Mouse (Mus musculus) neural tube, embryonic 12.5 days (tissue): Measurements from ENCODE around the gene Fam186a. TPM values are rescaled to one million over a fixed set of nuclear protein-coding genes. Genes with fewer than 3 reads are reported as not detected.
"Not testable (repeated sequence)": the region's sequence is repeated elsewhere in the genome, so short reads cannot be mapped to it uniquely, and the experiment has no call there.

Experiments used
- ATAC-seq: fragments of 200-750 bp; cut with Nextera tagmentation; 2 replicates; pipeline ENCODE4 v1.8.0; 2017; ENCODE audit warnings: low read depth, mild to moderate bottlenecking, moderate TSS enrichment, moderate library complexity; ENCODE audit not compliant: low FRiP score
- H3K27ac ChIP-seq: fragments of 300-500 bp; sonication (generic); 2 replicates; pipeline ENCODE4 v1.5.1; 2016
- H3K27me3 ChIP-seq: fragments of 300-500 bp; sonication (generic); replicated peaks from 2 replicates; pipeline ENCODE4 v1.6.1; 2016; ENCODE audit warnings: mild to moderate bottlenecking
- H3K36me3 ChIP-seq: fragments of 300-500 bp; sonication (generic); 2 replicates; pipeline ENCODE4 v1.6.1; 2016; ENCODE audit warnings: mild to moderate bottlenecking
- H3K4me1 ChIP-seq: fragments of 300-500 bp; sonication (generic); 2 replicates; pipeline ENCODE4 v1.6.1; 2016
- H3K4me2 ChIP-seq: fragments of 300-500 bp; sonication (generic); replicated peaks from 2 replicates; pipeline ENCODE4 v1.6.1; 2016; ENCODE audit warnings: mild to moderate bottlenecking
- H3K4me3 ChIP-seq: fragments of 300-500 bp; sonication (generic); 2 replicates; pipeline ENCODE4 v1.5.1; 2016
- H3K9ac ChIP-seq: fragments of 300-500 bp; sonication (generic); 2 replicates; pipeline ENCODE4 v1.6.1; 2016; ENCODE audit warnings: mild to moderate bottlenecking
- H3K9me3 ChIP-seq: fragments of 300-500 bp; sonication (generic); 2 replicates; pipeline ENCODE4 v1.6.1; 2016; ENCODE audit warnings: mild to moderate bottlenecking
- WGBS: fragments of 180-500 bp; shearing (Covaris S2); methylation state at CpG from one replicate; pipeline ENCODE4 v1.1.7; 2016; 5-methylcytosine and 5-hydroxymethylcytosine counted together
- polyA plus RNA-seq: library from polyadenylated mRNA; unstranded; fragments of >200 nt; fragmentation: Nextera tagmentation; extraction: Ambion mirVana; gene quantifications from 2 replicates; pipeline ENCODE4 v1.2.1, GENCODE M21; 2016

Fam186a gene
- polyA plus RNA-seq, 1 experiment from 2014 or later: not detected

- Histone ChIP-seq H3K9ac (no peak overlapping the region), H3K36me3 (no peaks in the 10 kb centered on the region), H3K4me3 (no peak overlapping the region), H3K4me2 (no peak overlapping the region), H3K27me3 (no peaks in the 10 kb centered on the region), H3K4me1 (no peaks in the 10 kb centered on the region), H3K9me3 (no peaks in the 10 kb centered on the region), H3K27ac (no peak overlapping the region)
- no peak for ATAC-seq
- WGBS: 83% methylated on average over 3 of the region's 3 CpGs
These were observed 49.6 kb downstream of the Fam186a start for GRCm38 (mm10) chr15:99917264-99917663.

- Histone ChIP-seq H3K4me3 (no peak overlapping the region), H3K27me3 (no peaks in the 10 kb centered on the region), H3K4me2 (no peak overlapping the region), H3K9ac (no peak overlapping the region), H3K4me1 (no peaks in the 10 kb centered on the region), H3K36me3 (no peaks in the 10 kb centered on the region), H3K27ac (no peak overlapping the region), H3K9me3 (no peaks in the 10 kb centered on the region)
- ATAC-seq: no peak
- 85% methylated on average over 5 of the region's 5 CpGs for WGBS
These were observed 52.2 kb downstream of the Fam186a start for GRCm38 (mm10) chr15:99914613-99915012.

GRCm38 (mm10) chr15:99911785-99912184, 55.1 kb downstream of the Fam186a start:
- ATAC-seq: no peak
- Histone ChIP-seq H3K4me2 (no peak overlapping the region), H3K9me3 (no peaks in the 10 kb centered on the region), H3K9ac (no peak overlapping the region), H3K36me3 (no peaks in the 10 kb centered on the region), H3K4me1 (no peaks in the 10 kb centered on the region), H3K27ac (no peak overlapping the region), H3K4me3 (no peak overlapping the region), H3K27me3 (no peaks in the 10 kb centered on the region)
- 95% methylated on average over 4 of the region's 4 CpGs for WGBS

GRCm38 (mm10) chr15:99909339-99909996, 57.4 kb downstream of the Fam186a start:
- not testable (repeated sequence) for H3K9ac ChIP-seq, H3K4me1 ChIP-seq, ATAC-seq, H3K9me3 ChIP-seq, H3K4me3 ChIP-seq, H3K4me2 ChIP-seq, H3K27ac ChIP-seq, H3K36me3 ChIP-seq, H3K27me3 ChIP-seq
- 41% methylated on average over 14 of the region's 14 CpGs for WGBS

- 78% methylated on average over 1 of the region's 1 CpGs for WGBS
- Histone ChIP-seq H3K36me3 (no peaks in the 10 kb centered on the region), H3K27me3 (no peaks in the 10 kb centered on the region), H3K4me2 (no peak overlapping the region), H3K4me3 (no peak overlapping the region), H3K27ac (no peak overlapping the region), H3K9ac (no peak overlapping the region), H3K9me3 (no peaks in the 10 kb centered on the region), H3K4me1 (no peaks in the 10 kb centered on the region)
- ATAC-seq: no peak
These were observed 59.3 kb downstream of the Fam186a start for GRCm38 (mm10) chr15:99907514-99907913.

- 84% methylated on average over 4 of the region's 4 CpGs for WGBS
- H3K36me3 ChIP-seq: no peaks in the 10 kb centered on the region
- no peaks in the 10 kb centered on the region for H3K9me3 ChIP-seq
- no peak overlapping the region for H3K9ac ChIP-seq
- H3K4me2 ChIP-seq: no peak overlapping the region
- no peaks in the 10 kb centered on the region for H3K4me1 ChIP-seq
- no peaks in the 10 kb centered on the region for H3K27me3 ChIP-seq
- no peak overlapping the region for H3K4me3 ChIP-seq
- ATAC-seq: no peak
- no peak overlapping the region for H3K27ac ChIP-seq
These were observed 59.8 kb downstream of the Fam186a start for GRCm38 (mm10) chr15:99907041-99907440.

GRCm38 (mm10) chr15:99904841-99905240, 62.0 kb downstream of the Fam186a start:
- Histone ChIP-seq H3K4me2 (no peak overlapping the region), H3K27ac (no peak overlapping the region), H3K9me3 (no peaks in the 10 kb centered on the region), H3K4me3 (no peak overlapping the region), H3K36me3 (no peaks in the 10 kb centered on the region), H3K9ac (no peak overlapping the region), H3K27me3 (no peaks in the 10 kb centered on the region), H3K4me1 (no peaks in the 10 kb centered on the region)
- 71% methylated on average over 9 of the region's 9 CpGs for WGBS
- no peak for ATAC-seq

GRCm38 (mm10) chr15:99904333-99904732, 62.5 kb downstream of the Fam186a start:
- ATAC-seq: peak; percentile 56; the same call in 1 of the 2 replicates
- Histone ChIP-seq H3K27me3 (no peaks in the 10 kb centered on the region), H3K4me2 (no peak overlapping the region), H3K4me3 (no peak overlapping the region), H3K36me3 (no peaks in the 10 kb centered on the region), H3K4me1 (no peaks in the 10 kb centered on the region), H3K27ac (no peak overlapping the region), H3K9ac (no peak overlapping the region), H3K9me3 (no peaks in the 10 kb centered on the region)
- WGBS: 11% methylated on average over 4 of the region's 4 CpGs

- no peaks in the 10 kb centered on the region for H3K9me3 ChIP-seq
- H3K9ac ChIP-seq: no peak overlapping the region
- H3K27ac ChIP-seq: no peak overlapping the region
- H3K36me3 ChIP-seq: no peaks in the 10 kb centered on the region
- ATAC-seq: no peak
- 88% methylated on average over 5 of the region's 5 CpGs for WGBS
- no peaks in the 10 kb centered on the region for H3K27me3 ChIP-seq
- H3K4me1 ChIP-seq: no peaks in the 10 kb centered on the region
- no peak overlapping the region for H3K4me3 ChIP-seq
- H3K4me2 ChIP-seq: no peak overlapping the region
These were observed 63.6 kb downstream of the Fam186a start for GRCm38 (mm10) chr15:99903227-99903626.

GRCm38 (mm10) chr15:99902786-99903185, 64.1 kb downstream of the Fam186a start:
- no peaks in the 10 kb centered on the region for H3K4me1 ChIP-seq
- H3K4me3 ChIP-seq: no peak overlapping the region
- no peaks in the 10 kb centered on the region for H3K27me3 ChIP-seq
- no peaks in the 10 kb centered on the region for H3K9me3 ChIP-seq
- ATAC-seq: no peak
- H3K9ac ChIP-seq: no peak overlapping the region
- no peak overlapping the region for H3K27ac ChIP-seq
- no peak overlapping the region for H3K4me2 ChIP-seq
- WGBS: 57% methylated on average over 5 of the region's 5 CpGs
- no peaks in the 10 kb centered on the region for H3K36me3 ChIP-seq

- no peaks in the 10 kb centered on the region for H3K27me3 ChIP-seq
- H3K4me2 ChIP-seq: no peak overlapping the region
- H3K4me1 ChIP-seq: no peaks in the 10 kb centered on the region
- no peak overlapping the region for H3K9ac ChIP-seq
- ATAC-seq: no peak
- H3K36me3 ChIP-seq: no peaks in the 10 kb centered on the region
- no peaks in the 10 kb centered on the region for H3K9me3 ChIP-seq
- H3K27ac ChIP-seq: no peak overlapping the region
- no peak overlapping the region for H3K4me3 ChIP-seq
These were observed 70.2 kb downstream of the Fam186a start for GRCm38 (mm10) chr15:99896621-99897020.

GRCm38 (mm10) chr15:99891355-99891754, 75.5 kb downstream of the Fam186a start:
- Histone ChIP-seq H3K9me3 (no peaks in the 10 kb centered on the region), H3K4me2 (no peak overlapping the region), H3K27me3 (no peaks in the 10 kb centered on the region), H3K27ac (no peak overlapping the region), H3K9ac (no peak overlapping the region), H3K36me3 (no peaks in the 10 kb centered on the region), H3K4me3 (no peak overlapping the region), H3K4me1 (peaks cover 12% of the 10 kb centered on the region; the same call in 1 of the 2 replicates)
- no peak for ATAC-seq
- WGBS: 95% methylated on average over 1 of the region's 3 CpGs
